Mouse (Mus musculus) T-helper 2 cell (primary cell): ENCODE data around the gene Flad1.

ENCODE experiments used
- in situ Hi-C: fragments of 300-600 bp; cut with MboI, MseI; formaldehyde crosslinking; loops from one replicate; pipeline ENCODE4 v1.15.1; 2025; ENCODE audit warnings: high pct_unique_total_duplicates

Gene Flad1

GRCm38 (mm10) chr3:89411490-89412393 lies at the start of gene Flad1:
TSS of gene Flad1 (minus strand) at chr3:89411870.
- in situ Hi-C loops: no loop called here

- in situ Hi-C loops: no loop called here
These were observed 47.5 kb upstream of the Flad1 start for GRCm38 (mm10) chr3:89458965-89459807.

GRCm38 (mm10) chr3:89458372-89458964 lies 46.8 kb upstream of the Flad1 start:
- in situ Hi-C loops: no loop called here

GRCm38 (mm10) chr3:89456726-89457665 lies 45.3 kb upstream of the Flad1 start:
- in situ Hi-C loops: no loop called here

- in situ Hi-C loops: no loop called here
These were observed 44.2 kb upstream of the Flad1 start for GRCm38 (mm10) chr3:89455786-89456285.

- in situ Hi-C loops: no loop called here
These were observed 42.9 kb upstream of the Flad1 start, which contains the start of gene Pmvk for GRCm38 (mm10) chr3:89454401-89455177. TSS of gene Pmvk (plus strand) at chr3:89454541.

- in situ Hi-C loops: no loop called here
These were observed 40.2 kb upstream of the Flad1 start for GRCm38 (mm10) chr3:89451916-89452315.

GRCm38 (mm10) chr3:89449541-89449940 lies 37.9 kb upstream of the Flad1 start:
- in situ Hi-C loops: no loop called here

- in situ Hi-C loops: no loop called here
These were observed 37.3 kb upstream of the Flad1 start for GRCm38 (mm10) chr3:89448720-89449537.

GRCm38 (mm10) chr3:89440691-89441090 lies 29.0 kb upstream of the Flad1 start:
- in situ Hi-C loops: no loop called here

GRCm38 (mm10) chr3:89437269-89437668 lies 25.6 kb upstream of the Flad1 start:
- in situ Hi-C loops: no loop called here

- in situ Hi-C loops: no loop called here
These were observed 24.8 kb upstream of the Flad1 start, which contains the start of gene Pbxip1 for GRCm38 (mm10) chr3:89436176-89437113. TSS of gene Pbxip1 (plus strand) at chr3:89436706.

GRCm38 (mm10) chr3:89435041-89435440 lies 23.4 kb upstream of the Flad1 start:
- in situ Hi-C loops: no loop called here

GRCm38 (mm10) chr3:89434532-89434931 lies 22.9 kb upstream of the Flad1 start:
- in situ Hi-C loops: no loop called here

GRCm38 (mm10) chr3:89432606-89433005 lies 20.9 kb upstream of the Flad1 start:
- in situ Hi-C loops: no loop called here

GRCm38 (mm10) chr3:89430171-89431159 lies 18.8 kb upstream of the Flad1 start, which contains the start of gene Pygo2:
TSS of gene Pygo2 (plus strand) at chr3:89430214.
- in situ Hi-C loops: no loop called here
